Mouse (Mus musculus): ENCODE measurements around the gene Ankrd33b. TPM values are rescaled to one million over a fixed set of nuclear protein-coding genes. Genes with fewer than 3 reads are reported as not detected.

Gene Ankrd33b
- polyA plus RNA-seq, 1 experiment, result 6.1 TPM

GRCm38 (mm10) chr15:31368556-31368955, 1.0 kb upstream of the Ankrd33b start:
- Histone ChIP-seq H3ac (ENCODE audit: control insufficient read depth, insufficient read length, low read depth) (no peak overlapping the region), H3K36me3 (ENCODE audit: control insufficient read depth, insufficient read depth) (peaks cover 2% of the 10 kb centered on the region), H3K27me3 (ENCODE audit: control insufficient read depth, insufficient read depth, insufficient read length) (no peaks in the 10 kb centered on the region), H3K4me3 (ENCODE audit: insufficient read depth, poor library complexity, severe bottlenecking) (no peak overlapping the region), H3K79me2 (ENCODE audit: control insufficient read depth, insufficient read depth) (peaks cover 37% of the 10 kb centered on the region), H3K79me3 (ENCODE audit: low read depth) (peaks cover 25% of the 10 kb centered on the region)
- no peak for TF ChIP-seq MYOG (IDR thresholded peaks at IDR 0.05; ENCODE audit: control insufficient read depth, extremely low read depth, insufficient read length)
- TF ChIP-seq USF1 (IDR thresholded peaks at IDR 0.05; ENCODE audit: low read depth), result no peak
- no peak for TF ChIP-seq CTCF (IDR thresholded peaks at IDR 0.05; ENCODE audit: control insufficient read depth, insufficient read depth, insufficient read length)
- no peak for TF ChIP-seq FOSL1 (IDR thresholded peaks at IDR 0.05; ENCODE audit: insufficient read depth, low read length, poor library complexity, severe bottlenecking)
- no peak for TF ChIP-seq MYOD1 (IDR thresholded peaks at IDR 0.05; ENCODE audit: control insufficient read depth, insufficient read length, low read depth)
- no peak for TF ChIP-seq CEBPB (IDR thresholded peaks at IDR 0.05; ENCODE audit: low read depth)
- TF ChIP-seq MAX (IDR thresholded peaks at IDR 0.05), result no peak

GRCm38 (mm10) chr15:31366596-31367480, 688 bp downstream of the Ankrd33b start:
- H3K4me3 ChIP-seq (ENCODE audit: insufficient read depth, poor library complexity, severe bottlenecking), result peak overlapping the region; percentile 87
- H3ac ChIP-seq (ENCODE audit: control insufficient read depth, insufficient read length, low read depth), result peak overlapping the region; percentile 74
- TF ChIP-seq CEBPB (IDR thresholded peaks at IDR 0.05; ENCODE audit: low read depth) (no peak), FOSL1 (IDR thresholded peaks at IDR 0.05; ENCODE audit: insufficient read depth, low read length, poor library complexity, severe bottlenecking) (no peak), MAX (IDR thresholded peaks at IDR 0.05) (no peak), USF1 (IDR thresholded peaks at IDR 0.05; ENCODE audit: low read depth) (no peak), MYOG (IDR thresholded peaks at IDR 0.05; ENCODE audit: control insufficient read depth, extremely low read depth, insufficient read length) (no peak), MYOD1 (IDR thresholded peaks at IDR 0.05; ENCODE audit: control insufficient read depth, insufficient read length, low read depth) (no peak), CTCF (IDR thresholded peaks at IDR 0.05; ENCODE audit: control insufficient read depth, insufficient read depth, insufficient read length) (no peak)
- peaks cover 37% of the 10 kb centered on the region for H3K79me3 ChIP-seq (ENCODE audit: low read depth)
- peaks cover 54% of the 10 kb centered on the region for H3K79me2 ChIP-seq (ENCODE audit: control insufficient read depth, insufficient read depth)
- no peaks in the 10 kb centered on the region for H3K27me3 ChIP-seq (ENCODE audit: control insufficient read depth, insufficient read depth, insufficient read length)
- peaks cover 10% of the 10 kb centered on the region for H3K36me3 ChIP-seq (ENCODE audit: control insufficient read depth, insufficient read depth)

- no peaks in the 10 kb centered on the region for H3K27me3 ChIP-seq (ENCODE audit: control insufficient read depth, insufficient read depth, insufficient read length)
- peaks cover 43% of the 10 kb centered on the region for H3K79me3 ChIP-seq (ENCODE audit: low read depth)
- H3K79me2 ChIP-seq (ENCODE audit: control insufficient read depth, insufficient read depth), result peaks cover 63% of the 10 kb centered on the region
- peak overlapping the region; percentile 74 for H3ac ChIP-seq (ENCODE audit: control insufficient read depth, insufficient read length, low read depth)
- TF ChIP-seq MYOG (IDR thresholded peaks at IDR 0.05; ENCODE audit: control insufficient read depth, extremely low read depth, insufficient read length) (no peak), MYOD1 (IDR thresholded peaks at IDR 0.05; ENCODE audit: control insufficient read depth, insufficient read length, low read depth) (no peak), CTCF (IDR thresholded peaks at IDR 0.05; ENCODE audit: control insufficient read depth, insufficient read depth, insufficient read length) (no peak), MAX (IDR thresholded peaks at IDR 0.05) (no peak), CEBPB (IDR thresholded peaks at IDR 0.05; ENCODE audit: low read depth) (no peak), FOSL1 (IDR thresholded peaks at IDR 0.05; ENCODE audit: insufficient read depth, low read length, poor library complexity, severe bottlenecking) (no peak)
- peak overlapping the region; percentile 87 for H3K4me3 ChIP-seq (ENCODE audit: insufficient read depth, poor library complexity, severe bottlenecking)
- peaks cover 16% of the 10 kb centered on the region for H3K36me3 ChIP-seq (ENCODE audit: control insufficient read depth, insufficient read depth)
These were observed 1.6 kb downstream of the Ankrd33b start for GRCm38 (mm10) chr15:31365720-31366591.

- peak overlapping the region; percentile 33 for H3ac ChIP-seq (ENCODE audit: control insufficient read depth, insufficient read length, low read depth)
- H3K79me2 ChIP-seq (ENCODE audit: control insufficient read depth, insufficient read depth), result peaks cover 71% of the 10 kb centered on the region
- H3K4me3 ChIP-seq (ENCODE audit: insufficient read depth, poor library complexity, severe bottlenecking), result peak overlapping the region; percentile 87
- peaks cover 43% of the 10 kb centered on the region for H3K79me3 ChIP-seq (ENCODE audit: low read depth)
- peaks cover 16% of the 10 kb centered on the region for H3K36me3 ChIP-seq (ENCODE audit: control insufficient read depth, insufficient read depth)
- TF ChIP-seq USF1 (IDR thresholded peaks at IDR 0.05; ENCODE audit: low read depth), result no peak
- TF ChIP-seq MYOG (IDR thresholded peaks at IDR 0.05; ENCODE audit: control insufficient read depth, extremely low read depth, insufficient read length), result no peak
- no peak for TF ChIP-seq FOSL1 (IDR thresholded peaks at IDR 0.05; ENCODE audit: insufficient read depth, low read length, poor library complexity, severe bottlenecking)
- no peak for TF ChIP-seq CEBPB (IDR thresholded peaks at IDR 0.05; ENCODE audit: low read depth)
- TF ChIP-seq MYOD1 (IDR thresholded peaks at IDR 0.05; ENCODE audit: control insufficient read depth, insufficient read length, low read depth), result no peak
- no peak for TF ChIP-seq CTCF (IDR thresholded peaks at IDR 0.05; ENCODE audit: control insufficient read depth, insufficient read depth, insufficient read length)
- TF ChIP-seq MAX (IDR thresholded peaks at IDR 0.05), result no peak
- H3K27me3 ChIP-seq (ENCODE audit: control insufficient read depth, insufficient read depth, insufficient read length), result no peaks in the 10 kb centered on the region
These were observed 2.3 kb downstream of the Ankrd33b start for GRCm38 (mm10) chr15:31365041-31365719.

- peaks cover 79% of the 10 kb centered on the region for H3K79me2 ChIP-seq (ENCODE audit: control insufficient read depth, insufficient read depth)
- peaks cover 16% of the 10 kb centered on the region for H3K36me3 ChIP-seq (ENCODE audit: control insufficient read depth, insufficient read depth)
- no peak overlapping the region for H3K4me3 ChIP-seq (ENCODE audit: insufficient read depth, poor library complexity, severe bottlenecking)
- H3K79me3 ChIP-seq (ENCODE audit: low read depth), result peaks cover 49% of the 10 kb centered on the region
- no peaks in the 10 kb centered on the region for H3K27me3 ChIP-seq (ENCODE audit: control insufficient read depth, insufficient read depth, insufficient read length)
- no peak overlapping the region for H3ac ChIP-seq (ENCODE audit: control insufficient read depth, insufficient read length, low read depth)
- no peak for TF ChIP-seq MAX (IDR thresholded peaks at IDR 0.05)
- TF ChIP-seq USF1 (IDR thresholded peaks at IDR 0.05; ENCODE audit: low read depth), result no peak
- no peak for TF ChIP-seq MYOG (IDR thresholded peaks at IDR 0.05; ENCODE audit: control insufficient read depth, extremely low read depth, insufficient read length)
- no peak for TF ChIP-seq MYOD1 (IDR thresholded peaks at IDR 0.05; ENCODE audit: control insufficient read depth, insufficient read length, low read depth)
- no peak for TF ChIP-seq CTCF (IDR thresholded peaks at IDR 0.05; ENCODE audit: control insufficient read depth, insufficient read depth, insufficient read length)
- no peak for TF ChIP-seq FOSL1 (IDR thresholded peaks at IDR 0.05; ENCODE audit: insufficient read depth, low read length, poor library complexity, severe bottlenecking)
- no peak for TF ChIP-seq CEBPB (IDR thresholded peaks at IDR 0.05; ENCODE audit: low read depth)
These were observed 3.1 kb downstream of the Ankrd33b start for GRCm38 (mm10) chr15:31364396-31364795.
